Mouse (Mus musculus): ENCODE results near the gene Zfp64.

Gene Zfp64

DNA sequence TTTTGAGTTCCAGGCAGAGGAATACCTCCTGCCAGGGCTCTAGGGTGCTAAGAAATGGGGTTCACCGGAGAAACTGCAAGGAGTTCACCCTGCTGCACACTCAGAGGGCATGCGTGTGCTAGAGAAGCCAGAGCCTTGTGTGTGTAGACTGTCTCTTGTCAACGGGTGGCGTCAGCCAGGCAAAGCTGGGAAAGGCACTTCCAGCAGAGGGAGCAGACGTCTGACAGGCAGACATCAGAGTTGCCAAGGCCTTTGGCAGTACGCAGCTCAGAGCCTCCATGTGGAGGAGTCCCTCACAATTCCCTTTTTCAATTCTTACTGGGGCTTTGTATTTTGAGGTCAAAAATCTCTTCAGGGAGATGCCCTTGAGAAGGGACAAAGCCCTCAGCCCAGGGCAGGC is 6.9 kb downstream of the Zfp64 start:
- no peak for DNase-seq (ENCODE audit: low spot score in 2 of 2)

DNA sequence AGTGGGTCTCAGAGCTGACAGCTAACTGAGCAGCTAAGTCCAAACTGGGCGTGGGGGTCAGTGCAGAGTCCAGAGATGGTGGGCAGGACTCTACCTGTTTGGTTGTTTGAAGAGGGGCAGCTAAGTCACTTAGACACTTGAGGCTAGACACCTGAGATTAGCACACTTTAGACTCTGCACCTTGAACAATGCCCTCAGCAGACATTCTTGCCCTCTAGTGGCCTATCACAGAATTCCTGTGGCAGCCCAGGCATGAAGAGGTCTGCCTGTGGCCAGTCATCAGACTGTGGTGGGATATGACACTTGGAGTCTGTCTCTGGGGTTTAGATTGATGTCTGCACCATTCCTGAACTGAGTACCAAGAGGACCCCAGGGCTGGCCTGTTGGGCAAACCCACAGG is 7.7 kb downstream of the Zfp64 start:
- no peak for DNase-seq (ENCODE audit: low spot score in 2 of 2)

DNA sequence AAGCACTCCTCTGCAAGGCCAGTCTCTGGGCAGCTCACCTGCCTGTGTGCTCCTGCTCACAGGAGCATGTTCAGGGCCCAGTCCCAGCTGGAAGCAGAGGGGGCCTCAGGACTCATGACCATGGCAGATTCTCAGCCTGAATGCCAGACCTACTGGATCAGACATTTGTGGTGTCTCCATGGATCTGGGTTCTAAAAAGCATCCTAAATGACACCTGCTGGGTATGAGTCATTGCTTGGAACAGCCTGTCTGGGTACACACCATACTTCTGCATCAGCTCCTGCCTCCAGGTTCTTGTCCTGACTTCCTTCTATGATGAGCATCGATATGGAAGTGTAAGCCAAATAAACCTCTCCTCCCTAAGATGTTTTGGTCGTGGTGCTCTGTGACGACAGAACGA is 11.4 kb downstream of the Zfp64 start:
- no peak for DNase-seq (ENCODE audit: low spot score in 2 of 2)

GRCm38 (mm10) chr2:168939941-168940340 is 15.4 kb downstream of the Zfp64 start:
- no peak for DNase-seq (ENCODE audit: low spot score in 2 of 2)

DNA sequence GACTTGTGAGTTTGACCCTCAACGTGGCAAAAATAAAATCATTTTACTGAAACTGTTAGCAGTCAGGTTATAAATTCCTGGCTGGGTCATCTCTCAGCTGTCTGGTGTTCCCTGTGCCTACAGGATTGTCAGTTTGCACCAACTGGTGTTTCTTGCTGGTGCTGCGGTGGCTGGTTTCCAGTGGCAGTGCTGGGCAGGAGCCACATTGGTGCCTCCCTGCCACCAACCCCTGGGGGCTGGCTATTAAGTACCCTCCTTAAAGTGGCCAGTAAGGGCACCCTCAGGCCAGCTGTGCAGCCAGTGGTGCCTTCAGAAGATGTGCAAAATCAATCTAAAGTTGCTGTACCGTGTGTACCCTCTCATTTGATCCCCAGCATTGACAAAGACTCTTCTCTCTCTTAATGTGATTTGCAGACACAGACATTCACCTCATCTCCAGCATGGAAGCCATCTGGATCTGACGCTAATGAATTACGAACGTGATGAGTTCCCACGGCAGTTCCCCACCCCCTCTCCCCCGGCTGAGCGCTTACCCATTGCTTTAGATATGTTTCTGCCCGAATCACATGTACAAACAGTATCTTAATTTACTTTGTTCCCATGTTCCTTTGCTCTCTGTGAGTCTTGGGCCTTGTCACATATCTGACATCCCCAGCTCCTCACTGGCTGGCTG is 16.0 kb downstream of the Zfp64 start:
- DNase-seq (ENCODE audit: low spot score in 2 of 2): no peak

DNA sequence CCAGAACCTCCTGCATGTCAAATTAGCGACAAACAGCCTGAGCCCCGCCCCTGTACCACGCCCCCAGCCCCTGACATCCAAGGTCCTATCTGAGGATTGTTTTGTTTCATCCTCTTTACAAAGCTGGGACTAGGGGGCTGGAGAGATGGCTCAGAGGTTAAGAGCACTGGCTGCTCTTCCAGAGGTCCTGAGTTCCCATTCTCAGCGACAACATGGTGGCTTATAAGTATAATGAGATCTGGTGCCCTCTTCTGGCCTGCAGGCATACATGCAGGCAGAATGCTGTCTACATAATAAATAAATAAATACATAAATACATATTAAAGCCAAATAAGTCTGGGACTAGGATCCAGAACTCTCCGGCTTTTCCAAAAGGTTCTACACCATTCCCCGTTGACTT is 18.5 kb downstream of the Zfp64 start:
- DNase-seq (ENCODE audit: low spot score in 2 of 2): no peak

GRCm38 (mm10) chr2:168935165-168935564 is 20.2 kb downstream of the Zfp64 start:
- no peak for DNase-seq (ENCODE audit: low spot score in 2 of 2)

DNA sequence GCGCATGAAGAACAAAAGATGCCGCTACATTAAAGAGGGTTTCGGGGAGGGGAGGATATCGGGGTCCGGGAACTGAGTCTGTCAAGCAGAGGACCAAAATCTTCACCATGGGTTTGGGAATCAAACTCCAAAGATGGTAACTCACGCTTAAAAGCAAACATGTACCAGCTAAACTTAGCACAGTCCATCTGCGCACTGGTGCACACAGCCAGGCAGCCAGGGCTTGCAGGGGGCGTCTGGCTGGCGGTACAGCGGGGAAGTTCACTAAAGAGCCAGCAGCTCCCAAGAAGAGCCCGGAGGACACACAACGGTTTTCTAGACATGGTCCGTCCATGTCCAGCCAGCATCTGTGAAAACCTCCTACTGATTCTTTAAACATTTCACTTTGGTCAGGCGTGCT is 23.7 kb downstream of the Zfp64 start:
- DNase-seq (ENCODE audit: low spot score in 2 of 2): no peak

DNA sequence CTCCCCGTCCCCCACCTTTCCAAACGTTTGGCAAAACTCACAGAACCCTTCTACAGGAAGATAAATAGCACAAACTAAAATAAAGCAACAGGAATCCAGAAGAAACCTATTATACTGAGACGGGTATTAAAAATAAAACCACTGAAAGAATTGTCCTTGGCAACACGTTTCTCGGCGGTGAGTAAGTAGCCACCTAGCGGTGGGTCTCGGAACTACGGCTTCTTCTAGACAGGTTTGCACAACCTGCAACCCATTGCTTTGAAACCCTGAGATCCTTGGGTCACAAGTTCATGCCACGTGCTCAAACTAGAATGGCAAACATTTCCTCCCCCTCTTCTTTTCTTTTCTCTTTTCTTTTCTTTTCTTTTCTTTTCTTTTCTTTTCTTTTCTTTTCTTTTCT is 25.7 kb downstream of the Zfp64 start:
- DNase-seq (ENCODE audit: low spot score in 2 of 2): peak; percentile 27 to 65

DNA sequence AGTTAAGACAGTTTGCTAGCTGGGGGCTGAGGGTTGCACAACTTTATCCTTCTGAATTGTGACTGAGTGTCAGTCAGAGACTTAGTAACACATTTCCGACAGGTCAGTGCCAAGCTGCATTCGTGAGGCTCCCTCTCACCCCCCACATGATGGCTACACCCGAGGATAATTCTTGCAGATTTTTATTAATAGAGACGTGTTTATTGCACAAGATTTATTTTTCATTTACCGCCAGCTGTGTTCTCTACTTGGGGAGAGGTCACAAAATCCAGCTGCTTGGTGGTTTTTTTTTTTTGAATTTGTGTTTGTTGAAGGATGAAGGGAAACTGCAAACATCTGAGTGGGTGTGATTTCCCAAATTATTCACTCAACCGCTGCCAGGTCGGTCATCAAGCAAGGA is 28.0 kb downstream of the Zfp64 start:
- no peak for DNase-seq (ENCODE audit: low spot score in 2 of 2)

DNA sequence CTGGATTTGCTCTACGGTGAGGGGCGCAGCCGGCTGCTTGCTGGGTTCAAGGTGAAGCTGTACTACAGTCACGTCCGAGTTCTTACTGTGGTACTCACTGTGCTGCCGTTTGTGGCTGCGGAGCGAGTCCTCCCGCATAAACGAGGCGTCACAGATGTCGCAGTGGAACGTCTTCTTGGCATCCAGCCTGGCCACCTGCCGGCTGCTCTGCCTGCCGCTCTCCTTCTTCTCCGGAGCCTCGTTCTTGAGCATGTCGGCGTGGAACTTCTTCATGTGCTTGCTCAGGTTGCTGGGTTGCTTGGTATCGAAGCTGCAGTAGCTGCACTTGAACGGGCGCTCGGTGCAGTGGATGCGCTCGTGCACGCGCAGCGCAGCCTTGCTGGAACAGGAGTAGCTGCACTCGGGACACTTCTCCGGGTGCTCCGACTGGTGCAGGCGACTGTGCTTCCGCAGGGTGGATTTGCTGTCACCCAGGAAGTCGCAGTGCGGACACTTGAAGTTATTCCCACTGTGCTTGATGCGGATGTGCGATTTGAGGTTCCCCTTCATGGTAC is 29.1 kb downstream of the Zfp64 start:
- DNase-seq (ENCODE audit: low spot score in 2 of 2): peak; percentile 49 to 56

- DNase-seq (ENCODE audit: low spot score in 2 of 2): peak in 1 of 2 experiments; percentile 55
Observed at GRCm38 (mm10) chr2:168923706-168924105, 31.7 kb downstream of the Zfp64 start.

DNA sequence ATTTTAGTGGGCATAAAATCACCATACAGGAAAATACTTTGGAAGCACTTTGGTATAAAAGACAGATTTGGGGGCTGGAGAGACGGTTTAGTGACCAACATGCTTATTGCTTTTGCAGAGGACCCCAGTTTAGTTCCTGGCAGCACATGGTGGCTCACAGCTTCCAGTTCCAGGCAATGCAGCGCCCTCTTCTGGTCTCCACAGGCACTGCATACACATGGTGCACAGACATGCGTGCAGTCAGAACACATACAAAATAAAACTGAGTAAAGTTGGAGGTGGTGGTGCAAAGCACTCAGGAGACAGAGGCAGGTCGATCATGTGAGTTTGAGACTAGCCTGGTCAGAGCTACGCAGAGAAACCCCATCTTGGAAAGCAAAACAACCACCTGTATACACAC is 32.9 kb downstream of the Zfp64 start:
- DNase-seq (ENCODE audit: low spot score in 2 of 2): no peak

DNA sequence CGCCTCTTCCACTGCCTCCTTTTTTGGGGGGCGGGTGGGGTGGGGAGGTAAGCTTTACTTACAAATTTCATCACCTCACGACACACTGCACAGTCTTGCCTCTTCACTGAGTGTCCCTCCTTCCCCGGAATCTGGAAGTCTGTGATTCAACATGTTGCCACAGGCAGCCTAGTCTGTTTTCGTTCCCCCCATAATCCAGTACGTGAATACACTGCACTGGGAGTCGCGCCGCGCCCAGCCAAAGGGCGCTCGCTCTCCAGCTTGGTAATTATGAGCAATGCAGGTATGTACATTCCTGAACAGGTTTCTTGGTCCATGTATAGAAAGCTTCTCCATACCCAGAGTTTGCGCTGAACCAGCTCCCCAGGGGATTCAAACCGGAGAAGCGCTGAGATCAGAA is 35.4 kb downstream of the Zfp64 start:
- no peak for DNase-seq (ENCODE audit: low spot score in 2 of 2)

GRCm38 (mm10) chr2:168912901-168913721 is 42.3 kb downstream of the Zfp64 start:
- no peak for DNase-seq (ENCODE audit: low spot score in 2 of 2)

DNA sequence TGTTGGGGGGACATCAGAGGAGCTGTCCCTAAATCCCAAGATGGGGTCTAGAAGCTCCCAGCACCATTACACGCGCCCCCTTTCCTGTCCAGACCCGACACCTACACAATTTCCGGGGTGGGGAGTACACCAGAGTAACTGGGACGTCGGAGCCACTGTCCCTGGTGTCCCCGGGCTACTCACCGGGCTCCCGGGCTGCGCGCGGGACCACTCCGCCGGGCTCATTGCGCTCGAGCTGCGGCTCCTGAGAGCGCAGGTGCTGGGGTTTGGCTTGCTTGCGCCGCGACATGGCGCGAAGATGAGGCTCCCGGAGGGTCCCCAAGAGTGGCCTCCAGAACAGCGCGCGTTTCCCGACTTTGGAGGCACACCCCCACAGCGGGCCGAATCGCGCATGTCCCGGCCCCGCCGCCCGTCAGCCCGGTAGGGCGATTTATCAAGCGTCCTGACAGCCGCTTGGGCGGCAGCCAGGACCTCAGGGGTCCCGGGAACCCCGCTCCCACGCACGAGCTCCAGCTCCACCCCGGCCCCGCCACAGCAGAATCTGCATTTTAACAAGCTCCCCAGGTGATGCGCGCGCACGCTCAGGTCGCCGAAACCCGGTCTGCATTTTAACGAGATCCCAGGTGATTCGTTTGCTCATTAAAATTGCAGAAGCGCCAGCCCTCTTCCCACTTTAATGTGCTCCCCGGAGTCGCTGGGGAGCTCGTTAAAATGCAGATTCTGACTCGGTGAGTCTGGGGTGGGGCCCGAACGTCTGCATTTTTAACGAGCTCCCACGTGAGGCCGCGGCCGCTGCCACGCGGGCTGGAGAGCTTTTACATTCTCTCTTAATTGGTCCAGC is 43.1 kb downstream of the Zfp64 start:
- no peak for DNase-seq (ENCODE audit: low spot score in 2 of 2)

DNA sequence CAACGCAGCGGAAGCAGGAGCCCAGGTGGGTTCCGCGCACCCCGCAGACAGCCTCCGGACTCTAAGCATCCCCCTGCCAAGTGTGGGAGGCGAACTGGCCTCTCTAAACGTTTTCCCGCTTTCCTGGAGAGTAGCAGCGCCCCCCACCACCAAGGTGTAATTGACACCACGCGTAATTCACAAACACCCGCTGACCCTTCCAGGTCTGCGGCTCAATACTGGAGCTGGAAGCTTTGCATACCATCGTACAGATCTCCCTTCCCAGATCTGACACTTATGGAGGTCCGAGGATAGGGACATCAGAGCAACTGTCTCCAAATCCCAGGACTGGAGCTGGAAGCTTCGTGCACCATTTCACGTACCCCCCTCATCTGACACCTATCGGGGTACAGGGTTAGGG is 43.9 kb downstream of the Zfp64 start:
- no peak for DNase-seq (ENCODE audit: low spot score in 2 of 2)

GRCm38 (mm10) chr2:168906022-168906421 is 49.4 kb downstream of the Zfp64 start:
- DNase-seq (ENCODE audit: low spot score in 2 of 2): no peak

DNA sequence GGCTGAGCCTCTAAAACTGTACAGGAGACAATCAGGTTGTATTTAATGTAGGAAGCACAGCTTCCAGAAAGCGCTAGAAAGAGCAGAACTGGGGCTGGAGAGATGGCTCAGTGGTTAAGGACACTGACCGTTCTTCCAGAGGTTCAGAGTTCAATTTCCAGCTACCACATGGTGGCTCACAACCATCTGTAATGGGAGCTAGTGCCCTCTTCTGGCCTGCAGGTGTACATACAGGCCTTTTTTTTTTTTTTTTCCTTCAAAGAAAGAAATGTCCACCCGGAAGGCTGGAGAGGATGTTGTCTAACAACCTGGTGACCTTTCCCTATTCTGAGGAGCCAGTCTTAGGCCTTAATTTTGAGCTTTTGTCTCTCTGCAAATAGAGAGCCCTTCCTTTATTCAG is 50.5 kb downstream of the Zfp64 start:
- DNase-seq (ENCODE audit: low spot score in 2 of 2): no peak

- DNase-seq (ENCODE audit: low spot score in 2 of 2): no peak
Observed at GRCm38 (mm10) chr2:168904188-168904587, 51.2 kb downstream of the Zfp64 start.

DNA sequence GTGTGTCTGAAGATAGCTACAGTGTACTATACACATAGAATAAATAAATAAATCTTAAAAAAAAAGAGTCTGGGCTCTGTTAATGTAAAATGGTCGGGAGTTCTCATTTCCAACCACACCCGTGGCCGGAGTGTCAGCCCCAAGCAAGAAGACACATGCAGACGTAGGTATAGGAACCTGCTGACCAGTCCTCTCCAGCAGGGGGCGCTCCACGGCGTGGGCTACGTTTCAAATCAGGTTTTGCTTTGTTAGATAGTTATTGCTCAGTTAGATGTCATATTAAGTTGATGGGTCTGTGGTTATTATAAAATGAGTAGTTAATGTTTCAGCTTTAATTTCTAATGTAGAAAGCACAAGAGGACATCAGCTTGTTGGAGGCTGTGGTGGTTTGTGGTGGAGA is 52.8 kb downstream of the Zfp64 start:
- no peak for DNase-seq (ENCODE audit: low spot score in 2 of 2)

DNA sequence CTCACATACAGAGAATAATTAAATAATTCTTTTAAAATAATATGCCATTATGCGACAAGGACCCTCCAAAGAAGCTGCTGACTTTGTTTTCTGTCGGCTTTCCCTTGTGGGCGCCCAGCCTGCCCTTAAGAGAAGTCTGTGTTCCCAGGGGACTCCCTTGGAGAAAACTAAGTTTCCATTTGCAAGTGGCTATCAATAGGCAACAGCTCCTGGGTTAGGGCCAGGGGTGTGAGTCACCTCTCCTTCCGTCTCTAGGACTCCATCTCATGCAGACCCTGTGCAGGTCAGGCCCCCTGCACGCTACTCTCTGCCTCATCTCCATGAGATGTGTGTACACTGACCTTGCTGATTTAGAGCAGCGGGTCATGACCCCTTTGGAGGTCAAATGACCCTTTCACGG is 57.5 kb downstream of the Zfp64 start:
- no peak for DNase-seq (ENCODE audit: low spot score in 2 of 2)

All from frontal cortex, postnatal 10 days (tissue).